Mouse (Mus musculus): ENCODE results near the gene Slx4ip. TPM values are rescaled to one million over a fixed set of nuclear protein-coding genes. Genes with fewer than 3 reads are reported as not detected.

The Slx4ip gene
- polyA plus RNA-seq, 1 experiment, result 2.1 TPM

- Histone ChIP-seq H3K27me3 (ENCODE audit: control insufficient read depth, insufficient read depth, low read length) (no peaks in the 10 kb centered on the region), H3K4me3 (ENCODE audit: control insufficient read depth, low read depth, low read length) (no peak overlapping the region), H3K27ac (ENCODE audit: control insufficient read depth, insufficient read depth, low read depth, low read length) (no peak overlapping the region), H3K4me1 (ENCODE audit: control insufficient read depth, insufficient read depth, low read length) (peaks cover 5% of the 10 kb centered on the region), H3K36me3 (ENCODE audit: control insufficient read depth, insufficient read depth, low read length) (no peaks in the 10 kb centered on the region)
- TF ChIP-seq POLR2A (IDR thresholded peaks at IDR 0.05; ENCODE audit: control insufficient read depth, low read depth, low read length) (no peak), CTCF (IDR thresholded peaks at IDR 0.05; ENCODE audit: control insufficient read depth, insufficient read depth, insufficient replicate concordance, low read depth, low read length) (no peak)
Observed at GRCm38 (mm10) chr2:137081001-137081400, 190.0 kb downstream of the Slx4ip start.

- Histone ChIP-seq H3K4me3 (ENCODE audit: control insufficient read depth, low read depth, low read length) (peak overlapping the region; percentile 28), H3K27me3 (ENCODE audit: control insufficient read depth, insufficient read depth, low read length) (no peaks in the 10 kb centered on the region), H3K36me3 (ENCODE audit: control insufficient read depth, insufficient read depth, low read length) (no peaks in the 10 kb centered on the region), H3K4me1 (ENCODE audit: control insufficient read depth, insufficient read depth, low read length) (peaks cover 5% of the 10 kb centered on the region), H3K27ac (ENCODE audit: control insufficient read depth, insufficient read depth, low read depth, low read length) (no peak overlapping the region)
- TF ChIP-seq CTCF (IDR thresholded peaks at IDR 0.05; ENCODE audit: control insufficient read depth, insufficient read depth, insufficient replicate concordance, low read depth, low read length), result no peak
Observed at GRCm38 (mm10) chr2:137082896-137083620, 192.0 kb downstream of the Slx4ip start.

- peaks cover 5% of the 10 kb centered on the region for H3K4me1 ChIP-seq (ENCODE audit: control insufficient read depth, insufficient read depth, low read length)
- H3K4me3 ChIP-seq (ENCODE audit: control insufficient read depth, low read depth, low read length), result no peak overlapping the region
- no peaks in the 10 kb centered on the region for H3K36me3 ChIP-seq (ENCODE audit: control insufficient read depth, insufficient read depth, low read length)
- H3K27me3 ChIP-seq (ENCODE audit: control insufficient read depth, insufficient read depth, low read length), result no peaks in the 10 kb centered on the region
- H3K27ac ChIP-seq (ENCODE audit: control insufficient read depth, insufficient read depth, low read depth, low read length), result no peak overlapping the region
- no peak for TF ChIP-seq CTCF (IDR thresholded peaks at IDR 0.05; ENCODE audit: control insufficient read depth, insufficient read depth, insufficient replicate concordance, low read depth, low read length)
- no peak for TF ChIP-seq POLR2A (IDR thresholded peaks at IDR 0.05; ENCODE audit: control insufficient read depth, low read depth, low read length)
Observed at GRCm38 (mm10) chr2:137085257-137085656, 194.2 kb downstream of the Slx4ip start.

DNA sequence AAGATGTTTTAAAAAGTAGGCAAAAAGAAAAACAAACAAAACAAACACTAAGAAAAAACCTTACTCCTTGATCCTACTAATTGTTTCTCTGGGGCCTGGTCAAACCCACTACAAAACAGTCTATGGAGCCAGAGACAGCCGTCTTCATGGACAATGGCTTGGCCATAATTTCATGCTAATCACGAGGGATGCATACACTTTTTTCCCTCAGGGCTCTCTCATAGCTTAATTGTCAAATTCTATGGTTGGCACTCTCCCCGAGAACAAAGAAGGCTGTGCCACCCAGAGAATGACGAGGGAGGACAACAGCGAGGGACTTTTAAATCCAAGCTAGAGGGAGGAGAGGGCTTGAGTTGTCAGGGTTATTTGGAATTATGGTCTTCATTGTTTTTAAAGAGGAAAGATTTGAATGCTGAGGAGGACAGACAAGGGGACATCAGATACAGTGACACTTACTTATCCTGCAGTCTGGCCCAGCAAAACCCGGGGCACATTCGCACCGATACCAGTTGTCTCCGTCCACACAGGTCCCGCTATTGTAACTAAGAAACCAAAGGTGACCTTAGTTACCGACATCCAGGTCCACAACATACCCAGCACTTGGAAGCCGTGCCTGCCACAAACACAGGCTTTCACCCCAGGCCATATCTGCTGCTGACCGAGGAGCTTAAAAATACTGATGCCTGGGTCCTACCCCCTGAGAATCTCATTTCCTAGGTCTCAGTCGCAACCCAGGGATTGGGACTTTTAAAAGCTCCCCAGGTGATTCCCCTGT is 195.8 kb downstream of the Slx4ip start:
- no peaks in the 10 kb centered on the region for H3K36me3 ChIP-seq (ENCODE audit: control insufficient read depth, insufficient read depth, low read length)
- no peak overlapping the region for H3K27ac ChIP-seq (ENCODE audit: control insufficient read depth, insufficient read depth, low read depth, low read length)
- no peaks in the 10 kb centered on the region for H3K27me3 ChIP-seq (ENCODE audit: control insufficient read depth, insufficient read depth, low read length)
- TF ChIP-seq POLR2A (IDR thresholded peaks at IDR 0.05; ENCODE audit: control insufficient read depth, low read depth, low read length) (no peak), CTCF (IDR thresholded peaks at IDR 0.05; ENCODE audit: control insufficient read depth, insufficient read depth, insufficient replicate concordance, low read depth, low read length) (no peak)
- peaks cover 5% of the 10 kb centered on the region for H3K4me1 ChIP-seq (ENCODE audit: control insufficient read depth, insufficient read depth, low read length)
- no peak overlapping the region for H3K4me3 ChIP-seq (ENCODE audit: control insufficient read depth, low read depth, low read length)

DNA sequence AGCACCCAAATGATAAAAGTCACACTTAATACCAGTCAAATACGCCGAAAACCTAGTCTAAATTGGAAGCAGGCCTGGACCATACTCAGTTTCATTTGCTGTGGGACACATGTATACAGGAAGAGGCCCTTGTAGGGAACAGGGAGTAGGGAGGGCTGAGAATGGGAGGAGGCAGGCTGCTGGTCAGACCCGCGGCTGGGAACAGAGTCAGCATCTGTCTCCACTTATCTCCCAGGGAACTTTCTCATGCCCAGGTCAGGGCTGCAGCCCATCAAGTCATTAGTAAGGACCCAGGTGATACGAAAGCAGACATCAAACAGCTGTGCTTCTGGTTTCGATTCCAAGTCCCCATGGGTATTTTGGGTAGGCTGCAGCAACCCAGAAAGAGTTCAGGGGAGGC is 196.7 kb downstream of the Slx4ip start:
- no peak overlapping the region for H3K27ac ChIP-seq (ENCODE audit: control insufficient read depth, insufficient read depth, low read depth, low read length)
- H3K27me3 ChIP-seq (ENCODE audit: control insufficient read depth, insufficient read depth, low read length), result no peaks in the 10 kb centered on the region
- no peak overlapping the region for H3K4me3 ChIP-seq (ENCODE audit: control insufficient read depth, low read depth, low read length)
- peaks cover 3% of the 10 kb centered on the region for H3K4me1 ChIP-seq (ENCODE audit: control insufficient read depth, insufficient read depth, low read length)
- TF ChIP-seq POLR2A (IDR thresholded peaks at IDR 0.05; ENCODE audit: control insufficient read depth, low read depth, low read length) (no peak), CTCF (IDR thresholded peaks at IDR 0.05; ENCODE audit: control insufficient read depth, insufficient read depth, insufficient replicate concordance, low read depth, low read length) (no peak)
- no peaks in the 10 kb centered on the region for H3K36me3 ChIP-seq (ENCODE audit: control insufficient read depth, insufficient read depth, low read length)

- Histone ChIP-seq H3K4me1 (ENCODE audit: control insufficient read depth, insufficient read depth, low read length) (no peaks in the 10 kb centered on the region), H3K27ac (ENCODE audit: control insufficient read depth, insufficient read depth, low read depth, low read length) (no peak overlapping the region), H3K4me3 (ENCODE audit: control insufficient read depth, low read depth, low read length) (no peak overlapping the region)
Observed at GRCm38 (mm10) chr2:137091766-137092522, 200.9 kb downstream of the Slx4ip start.

More at GRCm38 (mm10) chr2:137091766-137092522, 200.9 kb downstream of the Slx4ip start:
- Histone ChIP-seq H3K27me3 (ENCODE audit: control insufficient read depth, insufficient read depth, low read length) (no peaks in the 10 kb centered on the region), H3K36me3 (ENCODE audit: control insufficient read depth, insufficient read depth, low read length) (no peaks in the 10 kb centered on the region)
- TF ChIP-seq CTCF (IDR thresholded peaks at IDR 0.05; ENCODE audit: control insufficient read depth, insufficient read depth, insufficient replicate concordance, low read depth, low read length) (no peak), POLR2A (IDR thresholded peaks at IDR 0.05; ENCODE audit: control insufficient read depth, low read depth, low read length) (no peak)

Data from testis, adult 2 months (tissue).